Mouse (Mus musculus) CD8-positive naive resting alpha-beta T cell, adult 2 months (primary cell): ENCODE results near the gene Anapc1.
"Not testable (repeated sequence)": the region's sequence is repeated elsewhere in the genome, so short reads cannot be mapped to it uniquely, and the experiment has no call there.

Experiments used
- DNase-seq, 2 experiments: peaks; one replicate each; pipeline ENCODE4 v3.0.0; 2022; ENCODE audit warnings: low read depth in 2 of 2, low spot score in 2 of 2

The Anapc1 gene

GRCm38 (mm10) chr2:128697047-128697446 is 9.9 kb upstream of the Anapc1 start:
- DNase-seq, result no peak

GRCm38 (mm10) chr2:128696426-128696825 is 9.2 kb upstream of the Anapc1 start:
- no peak for DNase-seq

GRCm38 (mm10) chr2:128694548-128694947 is 7.4 kb upstream of the Anapc1 start:
- no peak for DNase-seq

DNA sequence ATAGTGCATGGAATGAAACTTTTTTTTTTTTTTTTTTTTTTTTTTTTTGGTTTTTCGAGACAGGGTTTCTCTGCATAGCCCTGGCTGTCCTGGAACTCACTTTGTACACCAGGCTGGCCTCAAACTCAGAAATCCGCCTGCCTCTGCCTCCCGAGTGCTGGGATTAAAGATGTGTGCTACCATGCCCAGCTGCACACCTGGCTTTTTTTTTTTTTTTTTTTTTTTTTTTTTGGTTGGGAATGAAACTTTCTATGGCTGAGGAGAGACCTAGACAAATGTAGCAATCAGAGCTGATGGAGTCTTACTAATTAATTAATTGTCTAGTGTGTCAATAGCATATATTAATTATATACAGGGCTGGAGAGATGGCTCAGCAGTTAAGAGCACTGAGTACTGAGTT is 6.6 kb upstream of the Anapc1 start:
- DNase-seq, result not testable (repeated sequence)

GRCm38 (mm10) chr2:128693236-128693635 is 6.0 kb upstream of the Anapc1 start:
- no peak for DNase-seq

GRCm38 (mm10) chr2:128692771-128693170 is 5.6 kb upstream of the Anapc1 start:
- no peak for DNase-seq

- no peak for DNase-seq
These were observed 5.1 kb upstream of the Anapc1 start for GRCm38 (mm10) chr2:128692336-128692735.

DNA sequence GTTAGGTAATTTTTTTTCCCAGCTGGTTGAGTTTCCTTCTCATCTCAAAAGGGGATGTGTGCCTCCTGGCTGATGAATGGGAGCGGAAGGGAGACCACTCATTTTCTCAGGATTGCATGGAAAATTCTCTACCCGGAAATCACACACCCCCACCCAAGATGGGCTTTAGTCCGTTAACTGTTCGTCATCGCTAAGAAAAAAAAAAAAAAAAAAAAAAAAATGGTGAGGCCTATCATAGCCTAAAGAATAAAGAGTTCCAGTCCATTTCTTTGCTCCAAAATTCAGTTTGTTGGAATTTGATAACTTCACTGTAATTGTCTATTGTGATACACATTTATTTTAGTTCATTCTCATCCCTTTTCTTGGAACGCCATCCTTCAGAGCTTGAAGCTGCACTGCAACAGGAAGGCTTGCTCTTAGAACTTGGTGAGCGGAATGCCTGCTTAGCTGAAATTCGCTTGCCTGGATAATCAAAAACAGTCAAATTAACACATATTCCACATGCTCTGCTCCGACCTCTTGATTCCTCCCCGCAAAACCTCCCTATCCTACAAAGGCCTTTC is 448 bp upstream of the Anapc1 start:
- DNase-seq, result no peak

GRCm38 (mm10) chr2:128680661-128681060 is 6.5 kb downstream of the Anapc1 start:
- no peak for DNase-seq

DNA sequence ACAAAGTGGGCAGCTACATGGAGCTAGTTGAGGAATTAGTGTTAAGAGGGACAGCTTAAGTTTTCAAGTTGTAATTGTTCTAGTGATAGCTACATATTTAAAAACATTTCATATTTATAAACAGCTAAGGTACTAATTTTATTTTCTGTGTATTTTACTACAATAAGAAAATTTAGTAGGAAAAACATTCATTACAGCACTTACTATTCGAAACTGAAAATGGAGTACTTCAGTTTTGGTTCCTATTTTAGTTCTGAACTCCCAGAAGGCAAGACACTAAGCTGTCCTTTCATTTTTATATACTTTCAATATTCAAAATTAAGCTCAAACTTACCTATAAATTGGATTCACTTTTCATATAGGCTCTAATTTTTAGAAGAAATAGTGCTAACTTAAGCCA is 66.6 kb downstream of the Anapc1 start:
- DNase-seq, result no peak

DNA sequence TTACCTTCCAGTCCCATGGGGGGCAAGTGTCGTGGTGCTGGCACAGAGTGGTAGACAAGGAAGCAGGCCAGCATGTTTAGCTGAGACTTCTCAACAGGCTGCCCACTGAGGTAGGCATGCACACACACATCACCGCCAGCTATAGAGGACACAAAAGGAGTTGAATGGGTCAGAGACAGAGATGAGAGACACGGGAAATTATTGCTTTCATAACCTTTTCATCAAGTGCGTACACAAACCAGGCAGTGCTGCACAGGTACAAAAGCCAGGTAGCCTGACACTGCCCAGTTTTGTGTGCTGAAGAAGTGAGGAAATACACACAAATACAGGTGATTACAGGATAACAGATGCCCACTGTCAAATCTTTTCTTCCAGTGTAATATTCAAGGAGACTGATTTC is 71.8 kb downstream of the Anapc1 start:
- no peak for DNase-seq

GRCm38 (mm10) chr2:128613365-128613764 is 73.8 kb downstream of the Anapc1 start:
- no peak for DNase-seq

DNA sequence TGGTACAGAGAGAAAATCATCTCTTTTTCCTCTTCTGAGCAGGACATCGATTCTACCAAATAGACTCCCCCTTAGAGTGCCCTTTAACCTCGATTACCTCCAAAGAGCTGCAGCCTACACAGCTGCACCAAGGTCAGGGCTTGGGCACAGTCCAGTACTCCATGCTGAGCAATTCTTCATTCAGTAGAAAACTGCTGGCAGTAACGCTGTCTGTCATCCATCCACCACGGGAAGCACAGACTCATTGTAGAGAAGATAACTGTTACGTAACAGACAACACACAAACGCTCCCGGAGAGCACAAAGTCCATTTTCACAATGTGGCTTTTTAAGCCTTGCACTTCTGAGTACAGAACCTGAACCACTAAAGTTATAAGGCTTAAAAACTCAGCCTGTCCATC is 74.9 kb downstream of the Anapc1 start:
- no peak for DNase-seq

- DNase-seq, result no peak
These were observed 76.0 kb downstream of the Anapc1 start for GRCm38 (mm10) chr2:128611178-128611577.

GRCm38 (mm10) chr2:128609286-128609685 is 77.9 kb downstream of the Anapc1 start:
- DNase-seq, result no peak

- DNase-seq, result no peak
These were observed 85.7 kb downstream of the Anapc1 start for GRCm38 (mm10) chr2:128601534-128601933.

GRCm38 (mm10) chr2:128592301-128592700 is 94.9 kb downstream of the Anapc1 start:
- DNase-seq, result no peak

GRCm38 (mm10) chr2:128590909-128591308 is 96.3 kb downstream of the Anapc1 start, which contains the start of gene Spdye4c:
TSS of gene Spdye4c (plus strand) at chr2:128591209.
- no peak for DNase-seq

DNA sequence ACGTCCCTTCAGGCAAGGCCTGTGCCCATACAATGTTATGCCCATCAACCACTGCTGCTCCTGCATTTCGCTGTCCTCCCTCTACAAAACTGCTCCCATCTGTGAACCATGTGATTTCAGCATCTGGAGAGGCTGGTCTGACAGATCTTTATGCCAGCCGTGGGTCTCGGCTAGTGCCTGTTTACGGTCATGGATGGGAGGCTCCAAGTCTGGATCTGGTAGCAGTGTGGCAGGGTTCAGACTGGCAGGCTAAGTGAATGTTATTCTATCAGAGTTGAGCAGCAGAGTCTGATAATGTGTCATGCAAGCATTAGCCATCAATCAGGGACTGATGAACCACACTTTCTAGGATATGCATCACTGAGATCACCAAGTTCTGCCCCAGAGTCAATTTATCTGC is 104.3 kb downstream of the Anapc1 start:
- no peak for DNase-seq

DNA sequence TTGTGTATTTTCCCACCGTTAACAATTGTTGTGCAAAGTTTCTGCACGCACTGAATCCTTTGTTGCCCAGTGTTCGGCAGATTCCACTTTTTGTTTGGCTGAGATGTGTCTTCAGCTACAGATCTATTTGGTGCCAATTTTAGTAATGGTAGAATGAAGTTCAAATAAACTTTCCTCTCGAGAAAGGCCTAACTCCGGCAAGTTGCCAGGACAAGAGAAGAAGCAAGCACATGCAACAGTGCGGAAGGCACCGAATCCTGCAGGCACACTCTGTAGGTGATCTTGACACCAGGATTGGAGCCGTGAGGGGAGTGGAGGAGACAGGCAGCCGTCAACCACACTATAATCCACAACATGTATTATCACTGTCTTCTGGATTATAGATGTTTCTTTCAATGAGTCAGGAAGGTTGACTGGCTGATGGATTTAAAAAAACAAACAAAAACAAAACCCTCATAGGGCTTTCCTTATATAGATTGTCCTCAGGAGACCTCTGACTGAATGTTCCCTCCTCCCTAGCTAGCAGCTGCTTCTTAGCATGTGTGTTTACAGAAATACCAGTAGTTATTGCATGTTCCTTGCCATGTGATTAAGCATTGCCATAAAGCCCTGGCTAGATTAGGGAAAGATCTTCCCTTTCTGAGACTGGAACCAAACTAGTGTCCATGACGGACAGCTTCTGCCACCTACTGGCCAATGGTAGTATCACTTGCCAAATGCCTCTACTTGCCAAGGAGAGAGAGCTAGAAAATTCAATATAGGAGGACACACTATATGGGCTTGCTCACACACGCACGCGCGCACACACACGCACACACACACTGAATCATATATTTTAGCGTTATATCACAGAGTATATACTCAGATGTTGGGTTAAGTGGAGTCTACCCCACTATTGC is 114.2 kb downstream of the Anapc1 start:
- peak; percentile 53 to 66 for DNase-seq

DNA sequence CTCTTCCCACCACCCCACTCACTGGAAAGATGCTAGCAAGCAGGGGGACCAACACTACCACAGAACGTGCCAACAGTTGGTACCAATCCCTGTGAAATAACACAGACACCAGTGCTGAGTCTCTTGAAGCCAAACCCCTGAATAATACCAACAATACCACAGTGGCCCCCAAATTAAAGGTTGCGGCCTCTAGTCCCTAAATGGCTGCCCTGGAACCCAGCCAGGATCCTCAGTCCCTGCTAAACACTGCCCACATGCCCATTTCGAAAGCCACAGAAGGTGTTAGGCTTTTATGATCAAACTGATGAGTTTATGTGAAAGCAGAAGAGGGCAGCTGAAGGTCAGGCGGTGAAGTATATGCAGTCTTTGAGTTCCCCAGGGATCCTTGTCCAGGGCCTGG is 116.2 kb downstream of the Anapc1 start:
- DNase-seq, result no peak

DNA sequence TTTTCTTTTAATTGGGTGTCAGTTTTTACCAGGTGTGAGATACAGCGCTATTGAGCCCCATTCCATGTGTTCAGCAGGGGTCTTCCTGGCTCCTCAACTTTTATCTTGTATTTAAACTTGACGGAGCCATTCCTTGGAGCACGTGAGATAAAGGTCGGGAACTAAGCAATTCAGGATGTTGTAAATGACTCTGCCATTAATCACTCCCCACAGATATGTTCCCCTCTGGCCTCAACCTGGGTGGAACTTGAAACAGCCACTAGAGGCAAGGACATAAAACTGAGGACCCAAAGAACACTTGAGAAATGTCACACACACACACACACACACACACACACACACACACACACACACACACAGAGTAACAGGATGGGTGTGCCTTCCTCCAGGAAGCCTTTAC is 118.7 kb downstream of the Anapc1 start:
- no peak for DNase-seq

DNA sequence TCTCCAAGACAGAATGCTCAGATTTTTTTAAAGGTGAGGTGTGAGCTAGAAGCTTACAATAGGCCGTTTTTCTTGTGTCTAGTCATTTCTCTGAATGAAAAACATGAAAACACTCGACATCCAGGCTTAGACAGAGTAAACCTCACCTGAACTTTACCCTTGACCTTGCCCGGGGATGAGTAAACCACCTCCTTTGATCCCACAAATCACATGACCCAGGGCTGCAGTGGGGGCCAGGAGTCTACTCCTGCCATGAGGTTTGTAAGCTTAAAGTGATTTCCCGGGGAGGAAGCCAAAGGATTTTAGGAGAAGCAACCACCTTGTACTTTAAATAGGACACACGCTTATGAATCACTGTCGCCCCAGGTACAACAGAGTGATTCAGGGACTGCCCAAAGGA is 119.2 kb downstream of the Anapc1 start:
- no peak for DNase-seq
